Mouse (Mus musculus) testis, adult 2 months (tissue): Measurements from ENCODE around the gene Mgat3.

Source experiments
- CTCF ChIP-seq: fragments of 200-500 bp; IDR thresholded peaks from 2 replicates; pipeline ENCODE4 v1.5.1; 2012; ENCODE audit warnings: low read depth, mild to moderate bottlenecking, inconsistent platforms, low read length, moderate library complexity; ENCODE audit not compliant: control insufficient read depth, insufficient read depth, insufficient replicate concordance
- POLR2A ChIP-seq: fragments of 200-500 bp; IDR thresholded peaks from 2 replicates; pipeline ENCODE4 v1.6.1; 2012; ENCODE audit warnings: low read depth, mild to moderate bottlenecking, inconsistent platforms, low read length, moderate library complexity; ENCODE audit not compliant: control insufficient read depth

GRCm38 (mm10) chr15:80165396-80165795, 8.1 kb upstream of the Mgat3 start:
- no peak for TF ChIP-seq CTCF
- no peak for TF ChIP-seq POLR2A
